Mouse (Mus musculus): ENCODE measurements around the gene Rcn3. TPM values are rescaled to one million over a fixed set of nuclear protein-coding genes. Genes with fewer than 3 reads are reported as not detected.

Gene Rcn3
- polyA plus RNA-seq, 1 experiment from 2014 or later, result 127 TPM

GRCm38 (mm10) chr7:45092828-45093515 is 951 bp upstream of the Rcn3 start:
- peaks cover 24% of the 10 kb centered on the region for H3K4me1 ChIP-seq (replicated peaks)
- no peak overlapping the region for H3K4me2 ChIP-seq
- no peaks in the 10 kb centered on the region for H3K36me3 ChIP-seq
- WGBS, result 56% methylated on average over 12 of the region's 12 CpGs
- H3K27me3 ChIP-seq, result no peaks in the 10 kb centered on the region
- H3K9ac ChIP-seq, result no peak overlapping the region
- no peak overlapping the region for H3K4me3 ChIP-seq
- H3K27ac ChIP-seq (replicated peaks), result 0 out of 2 replicates have a peak overlapping the region, but pooled peaks have one; percentile 5
- H3K9me3 ChIP-seq, result no peaks in the 10 kb centered on the region
- ATAC-seq (ENCODE audit: low read depth), result no peak

- peak; percentile 64 for ATAC-seq (ENCODE audit: low read depth)
- Histone ChIP-seq H3K9me3 (no peaks in the 10 kb centered on the region), H3K4me3 (peak overlapping the region; percentile 41), H3K9ac (peak overlapping the region; percentile 65), H3K27me3 (no peaks in the 10 kb centered on the region), H3K4me1 (replicated peaks) (peaks cover 24% of the 10 kb centered on the region), H3K27ac (replicated peaks) (peak overlapping the region; percentile 46; the same call in 1 of the 2 replicates), H3K4me2 (peak overlapping the region; percentile 54), H3K36me3 (peaks cover 7% of the 10 kb centered on the region)
- 17% methylated on average over 35 of the region's 35 CpGs for WGBS
These were observed 725 bp downstream of the Rcn3 start for GRCm38 (mm10) chr7:45091001-45091990.

- Histone ChIP-seq H3K27me3 (no peaks in the 10 kb centered on the region), H3K4me3 (peak overlapping the region; percentile 41), H3K27ac (replicated peaks) (no peak overlapping the region), H3K36me3 (peaks cover 14% of the 10 kb centered on the region), H3K4me1 (replicated peaks) (peaks cover 24% of the 10 kb centered on the region), H3K4me2 (peak overlapping the region; percentile 54), H3K9me3 (no peaks in the 10 kb centered on the region), H3K9ac (0 out of 2 replicates have a peak overlapping the region, but pooled peaks have one; percentile 65)
- no peak for ATAC-seq (ENCODE audit: low read depth)
- 86% methylated on average over 13 of the region's 13 CpGs for WGBS
These were observed 1.6 kb downstream of the Rcn3 start for GRCm38 (mm10) chr7:45090251-45090977.

- no peak for ATAC-seq (ENCODE audit: low read depth)
- H3K9ac ChIP-seq, result no peak overlapping the region
- H3K27ac ChIP-seq (replicated peaks), result no peak overlapping the region
- H3K9me3 ChIP-seq, result no peaks in the 10 kb centered on the region
- H3K36me3 ChIP-seq, result peaks cover 20% of the 10 kb centered on the region
- H3K27me3 ChIP-seq, result no peaks in the 10 kb centered on the region
- no peak overlapping the region for H3K4me3 ChIP-seq
- no peak overlapping the region for H3K4me2 ChIP-seq
- peaks cover 24% of the 10 kb centered on the region for H3K4me1 ChIP-seq (replicated peaks)
- WGBS, result 92% methylated on average over 17 of the region's 17 CpGs
These were observed 3.4 kb downstream of the Rcn3 start for GRCm38 (mm10) chr7:45088597-45088996.

- Histone ChIP-seq H3K4me3 (no peak overlapping the region), H3K9ac (no peak overlapping the region), H3K27me3 (no peaks in the 10 kb centered on the region), H3K36me3 (peaks cover 26% of the 10 kb centered on the region), H3K27ac (replicated peaks) (no peak overlapping the region), H3K4me2 (no peak overlapping the region), H3K9me3 (no peaks in the 10 kb centered on the region), H3K4me1 (replicated peaks) (peaks cover 13% of the 10 kb centered on the region)
- no peak for ATAC-seq (ENCODE audit: low read depth)
- WGBS, result 81% methylated on average over 4 of the region's 4 CpGs
These were observed 5.9 kb downstream of the Rcn3 start for GRCm38 (mm10) chr7:45086084-45086483.

GRCm38 (mm10) chr7:45083300-45083890 is 8.6 kb downstream of the Rcn3 start:
- Histone ChIP-seq H3K4me1 (replicated peaks) (peaks cover 5% of the 10 kb centered on the region; the same call in 1 of the 2 replicates), H3K36me3 (peaks cover 26% of the 10 kb centered on the region), H3K4me2 (no peak overlapping the region), H3K9me3 (no peaks in the 10 kb centered on the region), H3K9ac (no peak overlapping the region), H3K4me3 (no peak overlapping the region), H3K27me3 (no peaks in the 10 kb centered on the region), H3K27ac (replicated peaks) (peak overlapping the region; percentile 77)
- WGBS, result 83% methylated on average over 22 of the region's 22 CpGs
- no peak for ATAC-seq (ENCODE audit: low read depth)

GRCm38 (mm10) chr7:45082401-45083299 is 9.4 kb downstream of the Rcn3 start:
- H3K4me2 ChIP-seq, result 0 out of 2 replicates have a peak overlapping the region, but pooled peaks have one; percentile 1
- peaks cover 5% of the 10 kb centered on the region; the same call in 1 of the 2 replicates for H3K4me1 ChIP-seq (replicated peaks)
- H3K27me3 ChIP-seq, result no peaks in the 10 kb centered on the region
- peaks cover 29% of the 10 kb centered on the region for H3K36me3 ChIP-seq
- no peaks in the 10 kb centered on the region for H3K9me3 ChIP-seq
- no peak for ATAC-seq (ENCODE audit: low read depth)
- no peak overlapping the region for H3K4me3 ChIP-seq
- WGBS, result 57% methylated on average over 25 of the region's 25 CpGs
- peak overlapping the region; percentile 77 for H3K27ac ChIP-seq (replicated peaks)
- H3K9ac ChIP-seq, result no peak overlapping the region

- no peak overlapping the region for H3K4me3 ChIP-seq
- H3K36me3 ChIP-seq, result peaks cover 36% of the 10 kb centered on the region
- peaks cover 5% of the 10 kb centered on the region; the same call in 1 of the 2 replicates for H3K4me1 ChIP-seq (replicated peaks)
- H3K4me2 ChIP-seq, result no peak overlapping the region
- no peaks in the 10 kb centered on the region for H3K9me3 ChIP-seq
- no peak overlapping the region for H3K9ac ChIP-seq
- no peak for ATAC-seq (ENCODE audit: low read depth)
- H3K27ac ChIP-seq (replicated peaks), result no peak overlapping the region
- no peaks in the 10 kb centered on the region for H3K27me3 ChIP-seq
- WGBS, result 54% methylated on average over 5 of the region's 5 CpGs
These were observed 11.0 kb downstream of the Rcn3 start for GRCm38 (mm10) chr7:45081016-45081415.

GRCm38 (mm10) chr7:45079856-45080255 is 12.2 kb downstream of the Rcn3 start:
- H3K27me3 ChIP-seq, result no peaks in the 10 kb centered on the region
- under 1% methylated on average over 10 of the region's 10 CpGs for WGBS
- peak; percentile 38; the same call in 1 of the 2 replicates for ATAC-seq (ENCODE audit: low read depth)
- no peak overlapping the region for H3K4me3 ChIP-seq
- no peak overlapping the region for H3K27ac ChIP-seq (replicated peaks)
- no peak overlapping the region for H3K9ac ChIP-seq
- H3K36me3 ChIP-seq, result peaks cover 43% of the 10 kb centered on the region
- no peak overlapping the region for H3K4me2 ChIP-seq
- H3K4me1 ChIP-seq (replicated peaks), result peaks cover 5% of the 10 kb centered on the region; the same call in 1 of the 2 replicates
- H3K9me3 ChIP-seq, result no peaks in the 10 kb centered on the region

- Histone ChIP-seq H3K27me3 (no peaks in the 10 kb centered on the region), H3K4me3 (no peak overlapping the region), H3K9ac (no peak overlapping the region), H3K4me2 (no peak overlapping the region), H3K36me3 (peaks cover 47% of the 10 kb centered on the region), H3K4me1 (replicated peaks) (peaks cover 5% of the 10 kb centered on the region; the same call in 1 of the 2 replicates), H3K27ac (replicated peaks) (no peak overlapping the region), H3K9me3 (no peaks in the 10 kb centered on the region)
- no peak for ATAC-seq (ENCODE audit: low read depth)
- WGBS, result 40% methylated on average over 9 of the region's 9 CpGs
These were observed 13.5 kb downstream of the Rcn3 start for GRCm38 (mm10) chr7:45078513-45078912.

Measured in neural tube, embryonic 13.5 days (tissue).